Mouse (Mus musculus): ENCODE data around the gene Cdh8. TPM values are rescaled to one million over a fixed set of nuclear protein-coding genes. Genes with fewer than 3 reads are reported as not detected.

Gene Cdh8
- polyA plus RNA-seq (2012; rRNA removed) (2.5 and 2.6 TPM in 2 replicates), polyA plus RNA-seq (2014; fragmentation: Nextera tagmentation; extraction: Ambion mirVana) (2.4 and 3.0 TPM in 2 replicates)

- Histone ChIP-seq H3K27me3 (ENCODE audit: control insufficient read depth, insufficient read depth, low read length) (peaks cover 63% of the 10 kb centered on the region), H3K36me3 (ENCODE audit: control insufficient read depth, insufficient read depth, low read length) (no peaks in the 10 kb centered on the region), H3K4me3 (replicated peaks; ENCODE audit: low read length) (peak within 1 kb of the TSS; percentile 40), H3K4me1 (ENCODE audit: control insufficient read depth, insufficient read depth, low read length) (peaks cover 3% of the 10 kb centered on the region; the same call in 1 of the 2 replicates), H3K9me3 (ENCODE audit: control insufficient read depth, low read length) (no peaks in the 10 kb centered on the region), H3K9ac (ENCODE audit: low read depth, low read length, severe bottlenecking) (peak within 1 kb of the TSS; percentile 36; the same call in 1 of the 2 replicates), H3K4me2 (replicated peaks; ENCODE audit: low read depth, low read length, severe bottlenecking) (peak within 1 kb of the TSS; percentile 88), H3K27ac (replicated peaks; ENCODE audit: low read depth, low read length) (no peak within 1 kb of the TSS)
- no peak for TF ChIP-seq POLR2A (IDR thresholded peaks at IDR 0.05; ENCODE audit: borderline replicate concordance, extremely low read depth, insufficient read depth, insufficient read length)
- DNase-seq (ENCODE audit: low spot score) (peak; percentile 65), ATAC-seq (ENCODE audit: low FRiP score, low read depth) (peak; percentile 84)
- WGBS = under 1% methylated on average over 52 of the region's 58 CpGs
Observed at GRCm38 (mm10) chr8:99415966-99416781, at the start of gene Cdh8. Cdh8 (minus strand) TSS chr8:99416471.

- no peaks in the 10 kb centered on the region for H3K9me3 ChIP-seq (ENCODE audit: control insufficient read depth, low read length)
- no peak overlapping the region for H3K4me2 ChIP-seq (replicated peaks; ENCODE audit: low read depth, low read length, severe bottlenecking)
- no peaks in the 10 kb centered on the region for H3K36me3 ChIP-seq (ENCODE audit: control insufficient read depth, insufficient read depth, low read length)
- no peak for ATAC-seq (ENCODE audit: low FRiP score, low read depth)
- DNase-seq (ENCODE audit: low spot score) = no peak
- H3K9ac ChIP-seq (ENCODE audit: low read depth, low read length, severe bottlenecking) = no peak overlapping the region
- no peak overlapping the region for H3K27ac ChIP-seq (replicated peaks; ENCODE audit: low read depth, low read length)
- H3K4me3 ChIP-seq (replicated peaks; ENCODE audit: low read length) = no peak overlapping the region
- no peaks in the 10 kb centered on the region for H3K27me3 ChIP-seq (ENCODE audit: control insufficient read depth, insufficient read depth, low read length)
- WGBS = 96% methylated on average over 1 of the region's 1 CpGs
- H3K4me1 ChIP-seq (ENCODE audit: control insufficient read depth, insufficient read depth, low read length) = no peaks in the 10 kb centered on the region
- TF ChIP-seq POLR2A (IDR thresholded peaks at IDR 0.05; ENCODE audit: borderline replicate concordance, extremely low read depth, insufficient read depth, insufficient read length) = no peak
Observed at GRCm38 (mm10) chr8:99446506-99446905, 30.2 kb upstream of the Cdh8 start.

DNA sequence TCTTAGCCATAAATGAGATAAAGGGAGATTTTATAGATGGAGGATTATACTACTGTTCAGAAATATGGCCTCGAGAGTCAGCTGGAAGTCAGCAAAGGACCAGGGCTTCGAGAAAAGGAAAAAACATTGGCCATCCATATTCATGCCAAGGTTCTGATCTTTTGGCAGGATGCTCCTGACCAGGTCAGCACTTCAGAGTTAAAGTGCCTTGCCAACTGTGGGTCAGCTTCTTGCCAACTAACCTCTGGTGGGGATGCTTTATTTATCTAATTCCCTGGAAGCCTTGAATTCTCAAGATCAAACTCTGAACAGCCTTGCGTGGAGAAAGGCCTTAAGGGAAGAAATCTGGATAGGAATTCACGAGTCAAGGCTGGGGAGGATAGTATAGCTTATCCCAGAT, 9.6 kb upstream of the Cdh8 start:
- Histone ChIP-seq H3K27me3 (ENCODE audit: control insufficient read depth, insufficient read depth, low read length) (no peaks in the 10 kb centered on the region), H3K4me2 (replicated peaks; ENCODE audit: low read depth, low read length, severe bottlenecking) (no peak overlapping the region), H3K9me3 (ENCODE audit: control insufficient read depth, low read length) (no peaks in the 10 kb centered on the region), H3K9ac (ENCODE audit: low read depth, low read length, severe bottlenecking) (no peak overlapping the region), H3K36me3 (ENCODE audit: control insufficient read depth, insufficient read depth, low read length) (no peaks in the 10 kb centered on the region), H3K27ac (replicated peaks; ENCODE audit: low read depth, low read length) (no peak overlapping the region), H3K4me1 (ENCODE audit: control insufficient read depth, insufficient read depth, low read length) (no peaks in the 10 kb centered on the region), H3K4me3 (replicated peaks; ENCODE audit: low read length) (no peak overlapping the region)
- DNase-seq (ENCODE audit: low spot score) = no peak
- ATAC-seq (ENCODE audit: low FRiP score, low read depth) = no peak
- no peak for TF ChIP-seq POLR2A (IDR thresholded peaks at IDR 0.05; ENCODE audit: borderline replicate concordance, extremely low read depth, insufficient read depth, insufficient read length)
- 71% methylated on average over 4 of the region's 4 CpGs for whole genome bisulfite sequencing

GRCm38 (mm10) chr8:99421516-99421915, 5.2 kb upstream of the Cdh8 start:
- no peak overlapping the region for H3K9ac ChIP-seq (ENCODE audit: low read depth, low read length, severe bottlenecking)
- peaks cover 26% of the 10 kb centered on the region for H3K27me3 ChIP-seq (ENCODE audit: control insufficient read depth, insufficient read depth, low read length)
- ATAC-seq (ENCODE audit: low FRiP score, low read depth) = no peak
- WGBS = 27% methylated on average over 7 of the region's 7 CpGs
- no peak for TF ChIP-seq POLR2A (IDR thresholded peaks at IDR 0.05; ENCODE audit: borderline replicate concordance, extremely low read depth, insufficient read depth, insufficient read length)
- no peak overlapping the region for H3K4me3 ChIP-seq (replicated peaks; ENCODE audit: low read length)
- no peak for DNase-seq (ENCODE audit: low spot score)
- H3K9me3 ChIP-seq (ENCODE audit: control insufficient read depth, low read length) = no peaks in the 10 kb centered on the region
- H3K4me2 ChIP-seq (replicated peaks; ENCODE audit: low read depth, low read length, severe bottlenecking) = no peak overlapping the region
- no peaks in the 10 kb centered on the region for H3K4me1 ChIP-seq (ENCODE audit: control insufficient read depth, insufficient read depth, low read length)
- no peak overlapping the region for H3K27ac ChIP-seq (replicated peaks; ENCODE audit: low read depth, low read length)
- H3K36me3 ChIP-seq (ENCODE audit: control insufficient read depth, insufficient read depth, low read length) = no peaks in the 10 kb centered on the region

GRCm38 (mm10) chr8:99419726-99420125, 3.5 kb upstream of the Cdh8 start:
- H3K27ac ChIP-seq (replicated peaks; ENCODE audit: low read depth, low read length) = no peak overlapping the region
- no peaks in the 10 kb centered on the region for H3K9me3 ChIP-seq (ENCODE audit: control insufficient read depth, low read length)
- peaks cover 44% of the 10 kb centered on the region for H3K27me3 ChIP-seq (ENCODE audit: control insufficient read depth, insufficient read depth, low read length)
- H3K4me2 ChIP-seq (replicated peaks; ENCODE audit: low read depth, low read length, severe bottlenecking) = no peak overlapping the region
- no peak for ATAC-seq (ENCODE audit: low FRiP score, low read depth)
- no peaks in the 10 kb centered on the region for H3K36me3 ChIP-seq (ENCODE audit: control insufficient read depth, insufficient read depth, low read length)
- peaks cover 3% of the 10 kb centered on the region; the same call in 1 of the 2 replicates for H3K4me1 ChIP-seq (ENCODE audit: control insufficient read depth, insufficient read depth, low read length)
- no peak for DNase-seq (ENCODE audit: low spot score)
- TF ChIP-seq POLR2A (IDR thresholded peaks at IDR 0.05; ENCODE audit: borderline replicate concordance, extremely low read depth, insufficient read depth, insufficient read length) = no peak
- no peak overlapping the region for H3K9ac ChIP-seq (ENCODE audit: low read depth, low read length, severe bottlenecking)
- 81% methylated on average over 4 of the region's 4 CpGs for WGBS
- no peak overlapping the region for H3K4me3 ChIP-seq (replicated peaks; ENCODE audit: low read length)
